Mouse (Mus musculus): ENCODE measurements around the gene Tmem234.

- TF ChIP-seq CTCF (IDR thresholded peaks at IDR 0.05; ENCODE audit: low read depth, low read length), result no peak
- no peak for TF ChIP-seq TAL1 (conservative IDR thresholded peaks at IDR 0.05; ENCODE audit: low read depth, low read length)
- TF ChIP-seq GATA1 (IDR thresholded peaks at IDR 0.05; ENCODE audit: borderline replicate concordance, low read length), result no peak
- no peak for TF ChIP-seq GATA2 (IDR thresholded peaks at IDR 0.05; ENCODE audit: borderline replicate concordance, low read depth, low read length)
Observed at GRCm38 (mm10) chr4:129650359-129650758, 49.9 kb downstream of the Tmem234 start.

Measured in G1E (cell line).